Mouse (Mus musculus) lung, postnatal 0 days (tissue): ENCODE measurements around the gene AW551984. TPM values are rescaled to one million over a fixed set of nuclear protein-coding genes. Genes with fewer than 3 reads are reported as not detected.

Experiments used
- ATAC-seq: fragments of 200-750 bp; cut with Nextera tagmentation; 2 replicates; pipeline ENCODE4 v1.8.0; 2017; ENCODE audit warnings: moderate library complexity
- DNase-seq: peaks from one replicate; pipeline ENCODE4 v3.0.0-alpha.2; 2016; ENCODE audit warnings: low spot score
- H3K27ac ChIP-seq: fragments of 300-500 bp; sonication (generic); 2 replicates; pipeline ENCODE4 v1.5.1; 2014; ENCODE audit warnings: antibody characterized with exemption, mild to moderate bottlenecking, low read length, mixed read lengths
- H3K27me3 ChIP-seq: fragments of 300-500 bp; sonication (generic); replicated peaks from 2 replicates; pipeline ENCODE4 v1.6.1; 2014; ENCODE audit warnings: low read length, mixed read lengths; ENCODE audit not compliant: insufficient read depth
- H3K36me3 ChIP-seq: fragments of 300-500 bp; sonication (generic); 2 replicates; pipeline ENCODE4 v1.6.1; 2014; ENCODE audit warnings: low read length, mixed read lengths; ENCODE audit not compliant: insufficient read depth
- H3K4me1 ChIP-seq: fragments of 300-500 bp; sonication (generic); 2 replicates; pipeline ENCODE4 v1.6.1; 2014; ENCODE audit warnings: antibody characterized with exemption, low read depth, low read length, mixed read lengths; ENCODE audit not compliant: insufficient read depth
- H3K4me2 ChIP-seq: fragments of 300-500 bp; sonication (generic); replicated peaks from 2 replicates; pipeline ENCODE4 v1.6.1; 2014; ENCODE audit warnings: low read depth, mild to moderate bottlenecking, low read length, moderate library complexity, mixed read lengths
- H3K4me3 ChIP-seq: fragments of 300-500 bp; sonication (generic); 2 replicates; pipeline ENCODE4 v1.5.1; 2014; ENCODE audit warnings: low read depth, low read length
- H3K9ac ChIP-seq: fragments of 300-500 bp; sonication (generic); replicated peaks from 2 replicates; pipeline ENCODE4 v1.6.1; 2014; ENCODE audit warnings: low read depth, mild to moderate bottlenecking
- H3K9me3 ChIP-seq: fragments of 300-500 bp; sonication (generic); 2 replicates; pipeline ENCODE4 v1.6.1; 2016; ENCODE audit warnings: low read length, mixed read lengths
- CTCF ChIP-seq: IDR thresholded peaks from 2 replicates; pipeline ENCODE4 v1.5.1; 2016; ENCODE audit warnings: antibody characterized with exemption, mild to moderate bottlenecking
- EP300 ChIP-seq: IDR thresholded peaks from 2 replicates; pipeline ENCODE4 v1.6.1; 2016; ENCODE audit warnings: antibody characterized with exemption, mild to moderate bottlenecking, control low read depth
- WGBS: fragments of 180-500 bp; shearing (Covaris S2); extraction: QIAGEN DNeasy Blood & Tissue Kit; methylation state at CpG from one replicate; pipeline ENCODE4 v1.1.7; 2014; 5-methylcytosine and 5-hydroxymethylcytosine counted together
- polyA plus RNA-seq: library from polyadenylated mRNA; unstranded; fragments of >200 nt; fragmentation: Nextera tagmentation; extraction: Ambion mirVana; gene quantifications from 2 replicates; pipeline ENCODE4 v1.2.1, GENCODE M21; 2015

The AW551984 gene
- polyA plus RNA-seq, 1 experiment from 2014 or later: 1.7 TPM

- Histone ChIP-seq H3K9me3 (no peaks in the 10 kb centered on the region), H3K36me3 (no peaks in the 10 kb centered on the region), H3K4me2 (peak overlapping the region; percentile 48), H3K4me3 (peak overlapping the region; percentile 3; the same call in 1 of the 2 replicates), H3K27ac (no peak overlapping the region), H3K9ac (no peak overlapping the region), H3K27me3 (no peaks in the 10 kb centered on the region), H3K4me1 (0 out of 2 replicates have a peak, but pooled peaks cover 5% of the 10 kb centered on the region)
- DNase-seq (peak; percentile 7), ATAC-seq (no peak)
- 1% methylated on average over 18 of the region's 19 CpGs for WGBS
- TF ChIP-seq CTCF (no peak), EP300 (no peak)
Measured at GRCm38 (mm10) chr9:39602536-39603332, 1.5 kb downstream of the AW551984 start.

GRCm38 (mm10) chr9:39577050-39577449 lies 27.2 kb downstream of the AW551984 start:
- H3K4me3 ChIP-seq: no peak overlapping the region
- H3K27ac ChIP-seq: no peak overlapping the region
- TF ChIP-seq CTCF (no peak), EP300 (no peak)
- WGBS: 79% methylated on average over 5 of the region's 5 CpGs
- no peaks in the 10 kb centered on the region for H3K4me1 ChIP-seq
- H3K9ac ChIP-seq: no peak overlapping the region
- no peak overlapping the region for H3K4me2 ChIP-seq
- ATAC-seq: no peak
- H3K36me3 ChIP-seq: no peaks in the 10 kb centered on the region
- DNase-seq: no peak
- H3K27me3 ChIP-seq: no peaks in the 10 kb centered on the region
- no peaks in the 10 kb centered on the region for H3K9me3 ChIP-seq

- Histone ChIP-seq H3K4me2 (no peak within 1 kb of the TSS), H3K4me3 (no peak within 1 kb of the TSS), H3K27ac (no peak within 1 kb of the TSS), H3K4me1 (no peaks in the 10 kb centered on the region), H3K27me3 (no peaks in the 10 kb centered on the region), H3K36me3 (no peaks in the 10 kb centered on the region), H3K9ac (no peak within 1 kb of the TSS), H3K9me3 (no peaks in the 10 kb centered on the region)
- WGBS: 71% methylated on average over 3 of the region's 3 CpGs
- no peak for ATAC-seq
- DNase-seq: no peak
- TF ChIP-seq CTCF: no peak
- TF ChIP-seq EP300: no peak
Measured at GRCm38 (mm10) chr9:39575469-39575868, 28.7 kb downstream of the AW551984 start, which contains the start of gene Olfr959. TSS of gene Olfr959 (minus strand) at chr9:39575569.

GRCm38 (mm10) chr9:39558349-39558647 lies 45.9 kb downstream of the AW551984 start:
- H3K27ac ChIP-seq: no peak overlapping the region
- H3K4me1 ChIP-seq: no peaks in the 10 kb centered on the region
- H3K36me3 ChIP-seq: no peaks in the 10 kb centered on the region
- no peak overlapping the region for H3K4me2 ChIP-seq
- TF ChIP-seq EP300 (no peak), CTCF (no peak)
- no peaks in the 10 kb centered on the region for H3K27me3 ChIP-seq
- H3K4me3 ChIP-seq: no peak overlapping the region
- no peak overlapping the region for H3K9ac ChIP-seq
- DNase-seq: no peak
- H3K9me3 ChIP-seq: no peaks in the 10 kb centered on the region
- no peak for ATAC-seq

DNA sequence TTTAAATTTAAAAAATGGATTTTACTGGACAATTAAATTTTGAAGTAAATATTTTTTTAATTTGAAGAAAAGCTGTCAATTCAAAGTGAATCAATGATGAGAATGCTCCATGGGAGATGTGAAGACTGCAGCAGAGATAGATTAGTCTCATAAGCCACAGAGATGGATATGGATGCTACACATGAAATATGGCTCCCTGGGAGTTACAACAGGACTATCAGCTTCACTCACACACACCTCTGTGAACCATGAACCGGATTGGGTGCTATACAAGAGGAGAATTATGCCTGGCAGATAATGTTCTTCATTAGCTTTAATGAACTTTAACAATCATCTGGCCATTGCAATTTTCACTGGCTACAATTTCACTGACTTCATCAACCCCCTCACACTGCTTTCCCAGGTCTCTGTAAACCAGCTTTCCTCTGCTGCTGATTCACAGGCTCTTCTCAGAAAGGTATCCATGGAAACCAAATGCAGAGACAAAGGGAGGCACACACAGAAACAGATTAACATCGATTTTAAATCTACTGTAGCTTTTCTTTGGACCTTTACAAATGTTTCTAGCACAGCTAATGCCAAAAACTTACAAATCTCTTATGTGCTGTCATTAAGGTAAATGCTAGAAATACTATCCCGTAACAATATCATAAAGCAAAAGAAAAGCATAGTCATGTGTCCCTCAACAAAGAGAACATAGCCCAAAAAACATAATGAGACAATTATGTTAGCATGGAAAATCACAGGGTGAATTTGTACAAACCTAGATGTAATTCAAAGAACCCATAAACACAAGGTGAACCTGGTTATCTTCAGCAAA lies 46.5 kb downstream of the AW551984 start:
- ATAC-seq: no peak
- DNase-seq: no peak
- H3K27me3 ChIP-seq: no peaks in the 10 kb centered on the region
- no peak overlapping the region for H3K27ac ChIP-seq
- no peak overlapping the region for H3K4me2 ChIP-seq
- H3K4me3 ChIP-seq: no peak overlapping the region
- no peak overlapping the region for H3K9ac ChIP-seq
- 54% methylated on average over 3 of the region's 3 CpGs for WGBS
- H3K4me1 ChIP-seq: no peaks in the 10 kb centered on the region
- H3K9me3 ChIP-seq: no peaks in the 10 kb centered on the region
- H3K36me3 ChIP-seq: no peaks in the 10 kb centered on the region
- TF ChIP-seq EP300 (no peak), CTCF (no peak)

DNA sequence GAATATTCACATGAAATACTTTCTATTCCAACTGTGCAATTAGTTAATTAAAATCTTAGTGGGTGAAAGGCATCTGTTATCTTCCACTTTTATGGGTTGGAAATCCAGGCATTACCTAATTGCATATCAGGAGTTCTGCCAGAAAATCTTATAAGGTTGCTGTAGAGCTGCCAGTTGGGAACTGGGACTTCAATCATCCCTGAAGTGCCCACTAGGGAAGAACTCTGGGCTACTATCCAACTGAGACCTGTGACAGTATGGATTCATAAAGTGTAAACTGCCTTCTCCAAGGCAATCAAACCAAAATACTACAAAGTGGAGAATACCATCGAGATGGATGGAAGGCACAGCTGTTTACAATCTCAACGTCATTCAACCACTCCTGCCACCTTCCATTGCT lies 50.3 kb downstream of the AW551984 start, which contains the start of gene Olfr958:
Olfr958 (minus strand) TSS at position 109 of the 400 bp plus-strand sequence.
- no peaks in the 10 kb centered on the region for H3K9me3 ChIP-seq
- ATAC-seq: no peak
- H3K4me3 ChIP-seq: no peak within 1 kb of the TSS
- WGBS: 47% methylated on average over 2 of the region's 2 CpGs
- H3K9ac ChIP-seq: no peak within 1 kb of the TSS
- no peak for DNase-seq
- TF ChIP-seq CTCF (no peak), EP300 (no peak)
- H3K27me3 ChIP-seq: no peaks in the 10 kb centered on the region
- H3K36me3 ChIP-seq: no peaks in the 10 kb centered on the region
- H3K4me1 ChIP-seq: no peaks in the 10 kb centered on the region
- H3K4me2 ChIP-seq: no peak within 1 kb of the TSS
- no peak within 1 kb of the TSS for H3K27ac ChIP-seq
